Mouse (Mus musculus): ENCODE data around the gene Dstyk.

Dstyk gene

DNA sequence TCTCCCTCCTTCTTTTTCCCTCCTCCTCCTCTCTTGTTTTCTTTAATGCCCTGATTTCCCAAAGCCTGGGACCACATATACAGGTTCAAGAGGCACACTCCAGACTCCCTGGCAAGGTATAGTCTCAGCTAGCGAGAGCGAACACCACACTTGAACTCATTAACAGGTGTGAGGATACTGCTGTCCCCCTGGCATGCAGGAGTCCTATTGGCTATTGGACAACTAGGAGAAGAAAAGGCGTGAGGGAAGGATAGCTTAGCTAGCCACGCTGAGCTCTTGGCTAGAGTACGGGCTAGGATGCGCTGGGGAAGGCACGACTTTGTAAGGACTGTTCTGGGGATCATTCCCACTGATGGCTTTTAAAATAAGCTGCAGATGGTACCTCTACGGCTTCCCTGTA is 94.8 kb downstream of the Dstyk start:
- no peak for DNase-seq (ENCODE audit: low spot score)

- no peak for DNase-seq (ENCODE audit: low spot score)
Observed at GRCm38 (mm10) chr1:132515339-132515738, 98.0 kb downstream of the Dstyk start.
